Mouse (Mus musculus) kidney, postnatal 14 days (tissue): ENCODE measurements around the gene Tifab.
"Not testable (repeated sequence)": the region's sequence is repeated elsewhere in the genome, so short reads cannot be mapped to it uniquely, and the experiment has no call there.

Experiments
- DNase-seq: peaks from one replicate; pipeline ENCODE4 v3.0.0; 2022; ENCODE audit warnings: mixed read lengths

Gene Tifab

DNA sequence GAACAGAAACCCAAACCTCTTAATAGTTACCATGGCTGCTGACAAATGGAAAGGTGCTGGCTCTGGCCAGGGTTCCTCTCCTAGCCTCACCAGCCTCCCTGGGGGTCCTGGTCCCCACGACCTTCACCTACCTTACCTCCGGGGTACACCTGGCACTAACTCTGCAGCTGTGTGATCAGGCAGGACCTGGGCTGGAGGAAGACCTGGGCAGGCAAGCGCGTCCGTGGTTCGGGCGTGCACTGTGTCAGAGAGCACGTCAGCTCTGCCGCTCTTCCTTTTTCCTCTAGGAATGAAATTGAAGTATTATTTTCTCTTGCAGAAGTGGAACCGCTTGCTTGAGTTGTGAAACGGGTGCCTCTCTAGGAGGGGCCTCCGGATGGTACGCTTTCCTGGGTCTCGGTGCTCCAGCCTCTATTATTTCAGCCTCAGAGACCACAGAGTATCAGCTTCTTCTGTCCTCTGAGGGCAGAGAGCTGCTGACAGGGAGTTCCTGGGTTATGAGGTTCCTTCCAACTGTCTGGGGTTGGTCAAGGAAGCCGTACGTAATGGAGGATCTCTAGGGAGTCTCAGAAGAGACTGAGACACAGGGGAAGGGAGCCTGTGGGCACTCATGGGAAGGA lies at the start of gene Tifab:
Gene Tifab (minus strand): TSS at position 470 of the 620 bp plus-strand sequence.
- DNase-seq = no peak

DNA sequence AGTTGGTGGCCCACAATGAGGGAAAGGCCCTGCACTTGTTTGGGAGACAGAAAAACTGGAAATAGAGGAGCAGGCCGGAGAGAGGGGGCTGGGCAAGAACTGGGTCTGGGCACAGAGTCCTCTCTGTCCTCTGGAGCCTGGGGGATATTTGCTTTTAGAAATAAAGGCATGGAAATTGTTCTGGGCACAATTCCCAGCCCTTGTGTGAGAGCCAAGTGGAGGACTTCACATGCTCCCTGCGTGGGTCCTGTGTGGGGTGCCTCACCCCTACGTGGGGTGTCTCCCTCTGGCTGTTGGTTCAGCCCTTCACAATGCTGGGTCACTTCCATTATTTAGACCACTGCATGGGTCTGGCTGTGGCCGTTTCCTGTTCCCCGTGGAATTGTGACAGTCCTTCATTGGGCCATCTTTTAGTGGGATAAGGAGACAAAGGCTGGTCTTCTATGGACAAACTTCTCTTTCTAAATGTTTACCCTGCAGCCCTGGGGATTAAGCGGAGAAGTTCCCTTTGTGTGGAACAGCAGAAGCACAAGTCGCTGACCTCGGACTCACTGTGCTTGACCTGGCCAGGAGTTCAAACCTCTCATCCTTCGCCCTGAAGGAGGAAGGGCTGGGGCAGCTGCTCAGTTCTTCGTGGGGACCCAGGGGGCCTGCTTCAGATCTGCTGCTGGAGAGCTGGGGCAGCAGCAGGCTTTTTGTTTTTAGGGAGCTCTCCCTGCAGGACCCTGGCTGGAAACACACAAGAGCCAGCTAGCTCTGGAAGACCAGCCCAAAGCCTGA lies 47.7 kb upstream of the Tifab start:
- DNase-seq = peak; percentile 7

- no peak for DNase-seq
Measured at GRCm38 (mm10) chr13:56223625-56224024, 44.9 kb upstream of the Tifab start.

- DNase-seq = no peak
Measured at GRCm38 (mm10) chr13:56222849-56223246, 44.2 kb upstream of the Tifab start.

DNA sequence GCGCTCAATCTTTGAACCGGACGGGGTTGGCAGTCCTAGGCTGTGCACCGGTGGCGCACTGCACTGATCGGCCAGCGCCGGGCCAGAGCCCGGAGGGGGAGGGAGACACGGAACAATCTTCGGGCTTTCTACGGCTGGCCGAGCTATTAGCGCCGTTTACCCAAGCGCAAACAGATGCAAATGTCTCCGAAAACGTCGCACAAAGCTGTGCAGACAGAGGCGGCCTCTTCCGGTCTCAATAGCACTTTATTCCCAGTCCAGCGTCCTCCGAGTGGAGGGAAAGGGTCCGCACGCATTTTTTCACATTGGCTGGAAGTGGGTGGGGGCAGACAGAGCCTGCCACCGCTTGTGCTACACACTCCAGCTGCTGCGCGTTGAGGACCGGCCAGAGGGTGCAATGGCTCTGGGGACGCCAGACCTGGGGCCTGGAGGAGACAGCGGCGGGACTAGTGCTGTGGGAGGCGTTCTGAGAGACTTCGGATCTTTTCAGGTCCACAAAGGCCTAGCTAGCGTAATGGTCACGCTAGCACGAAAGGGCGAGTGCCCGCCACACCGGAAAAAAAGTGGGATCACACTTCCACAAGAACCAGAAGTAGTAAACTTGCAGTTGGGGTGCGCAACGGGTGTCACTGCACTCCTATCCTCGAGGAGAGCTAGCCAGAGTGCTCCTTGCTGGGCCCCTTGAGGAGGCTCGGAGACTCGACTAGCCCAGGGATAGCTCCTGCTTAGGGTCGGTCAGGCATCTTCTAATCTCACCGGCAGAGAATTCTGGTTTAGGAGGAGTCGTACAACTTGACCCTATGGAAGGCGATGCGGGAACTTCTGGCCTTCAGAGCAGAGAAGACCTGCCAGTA lies 43.5 kb upstream of the Tifab start:
- peak; percentile 18 for DNase-seq

DNA sequence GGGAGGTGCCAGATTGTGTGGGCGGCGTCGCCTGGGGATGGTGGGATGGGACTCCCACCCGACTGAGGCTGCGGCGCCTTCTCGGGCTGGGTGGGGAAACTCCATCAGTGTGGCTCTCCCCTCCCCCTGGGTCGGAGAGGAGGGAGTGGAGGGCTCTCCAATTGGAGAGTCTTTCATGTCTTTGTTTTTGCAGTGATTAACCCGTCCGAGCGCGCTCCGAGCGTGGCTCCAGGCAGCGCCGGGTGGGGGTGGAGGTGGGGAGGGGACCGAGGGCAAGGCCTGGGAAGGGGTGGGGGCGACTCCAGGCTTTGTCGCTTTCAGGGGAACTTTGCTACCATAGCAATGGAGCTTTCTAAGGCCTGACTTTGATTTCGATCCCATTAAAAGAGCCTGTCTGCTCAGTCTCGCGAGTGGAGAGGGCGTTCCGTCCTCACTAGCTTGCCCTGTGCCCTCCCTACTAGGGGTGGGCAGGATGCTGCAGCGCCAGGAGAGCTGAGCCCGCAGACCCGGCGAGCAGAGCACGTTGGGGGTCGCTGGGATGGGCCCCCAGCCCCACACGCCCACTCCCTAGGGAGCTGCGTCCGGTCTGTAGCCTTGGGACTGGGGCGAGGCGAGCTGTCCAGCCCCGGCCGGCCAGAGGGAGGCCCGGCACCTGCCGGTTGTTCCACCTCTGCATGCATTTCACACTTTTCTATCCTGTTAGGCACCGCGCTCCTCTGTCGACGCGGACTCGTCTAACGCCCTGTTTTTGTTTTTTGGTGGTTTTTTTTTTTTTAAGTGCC lies 42.6 kb upstream of the Tifab start:
- peak; percentile 21 for DNase-seq

DNA sequence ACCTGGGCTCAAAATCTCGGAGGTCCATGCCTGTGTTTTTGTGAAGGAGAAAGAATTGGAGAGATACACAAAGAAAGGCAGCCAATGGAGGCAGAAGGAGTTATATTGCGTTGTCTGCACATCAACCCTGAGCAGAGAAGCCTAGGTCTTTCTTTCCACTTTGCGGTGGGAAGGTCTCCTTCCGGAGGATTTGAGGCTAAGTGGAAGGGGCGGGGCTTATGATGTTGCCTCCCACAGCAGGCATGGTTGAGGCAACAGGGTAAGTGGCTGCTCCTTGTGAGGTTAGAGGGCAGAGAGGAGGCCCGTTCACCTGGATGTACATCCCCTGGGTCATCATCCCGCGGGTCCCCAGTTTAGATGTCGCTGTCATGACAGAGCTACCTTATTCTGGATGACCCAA lies 40.6 kb upstream of the Tifab start:
- no peak for DNase-seq

- no peak for DNase-seq
Measured at GRCm38 (mm10) chr13:56216090-56216489, 37.4 kb upstream of the Tifab start.

GRCm38 (mm10) chr13:56214633-56215032 lies 35.9 kb upstream of the Tifab start:
- DNase-seq = no peak

DNA sequence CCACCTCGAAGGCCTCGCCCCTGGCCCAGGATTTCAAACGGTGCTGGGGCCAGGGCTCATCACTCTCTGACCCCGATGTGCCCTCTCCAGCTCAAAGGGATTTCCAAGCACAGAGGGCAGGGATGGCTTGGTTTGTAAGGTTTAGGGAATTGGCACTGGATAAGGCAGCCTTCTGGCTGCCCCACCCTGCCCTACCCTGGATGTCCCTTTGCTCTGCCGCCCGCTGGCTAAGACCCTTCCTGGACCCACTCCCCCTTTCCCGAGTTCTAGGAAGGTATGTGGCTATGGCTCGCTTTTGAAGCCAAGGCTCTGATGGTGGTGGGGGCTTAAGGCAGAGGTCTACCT lies 30.4 kb upstream of the Tifab start:
- DNase-seq = no peak

DNA sequence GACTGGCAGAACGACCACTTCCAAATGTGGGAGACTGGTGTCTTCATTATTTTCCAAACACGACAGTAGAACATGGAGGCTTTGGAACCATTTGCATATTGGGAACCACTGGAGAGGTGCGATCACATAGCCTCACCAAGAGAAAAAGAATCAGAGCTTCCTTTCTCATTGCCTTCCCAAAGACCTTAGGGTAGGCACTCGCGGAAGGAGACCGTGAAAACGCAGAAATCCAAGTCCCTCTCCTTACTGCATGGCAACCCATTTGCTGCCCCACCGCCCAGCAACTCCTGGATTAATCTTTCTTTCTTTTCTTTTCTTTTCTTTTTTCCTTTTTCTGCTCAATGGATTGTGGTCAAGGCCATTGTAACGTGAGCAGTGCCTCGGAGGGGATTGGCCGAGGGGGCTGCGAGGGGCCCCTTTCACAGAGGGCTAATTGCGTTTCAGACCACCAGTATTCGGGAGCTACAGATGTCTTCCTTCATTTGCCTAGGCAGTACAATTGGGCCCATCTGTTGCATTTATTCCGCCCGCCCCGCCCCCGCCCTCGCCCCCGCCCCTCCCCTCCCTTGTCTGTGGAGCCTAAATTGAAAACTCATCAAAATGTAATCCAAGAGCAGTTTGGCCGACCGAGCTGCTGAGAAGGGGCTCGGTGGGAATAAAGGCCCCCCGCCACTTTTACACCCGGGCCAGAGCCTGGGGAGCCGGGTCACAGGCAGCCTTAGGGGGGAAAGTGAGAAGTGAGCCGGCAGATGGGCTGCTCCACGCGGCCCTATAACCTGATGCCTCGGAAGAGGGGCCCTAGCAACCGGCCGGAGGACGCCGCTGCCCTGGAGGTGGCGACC lies 29.8 kb upstream of the Tifab start:
- DNase-seq = no peak

- no peak for DNase-seq
Measured at GRCm38 (mm10) chr13:56199506-56199905, 20.8 kb upstream of the Tifab start.

DNA sequence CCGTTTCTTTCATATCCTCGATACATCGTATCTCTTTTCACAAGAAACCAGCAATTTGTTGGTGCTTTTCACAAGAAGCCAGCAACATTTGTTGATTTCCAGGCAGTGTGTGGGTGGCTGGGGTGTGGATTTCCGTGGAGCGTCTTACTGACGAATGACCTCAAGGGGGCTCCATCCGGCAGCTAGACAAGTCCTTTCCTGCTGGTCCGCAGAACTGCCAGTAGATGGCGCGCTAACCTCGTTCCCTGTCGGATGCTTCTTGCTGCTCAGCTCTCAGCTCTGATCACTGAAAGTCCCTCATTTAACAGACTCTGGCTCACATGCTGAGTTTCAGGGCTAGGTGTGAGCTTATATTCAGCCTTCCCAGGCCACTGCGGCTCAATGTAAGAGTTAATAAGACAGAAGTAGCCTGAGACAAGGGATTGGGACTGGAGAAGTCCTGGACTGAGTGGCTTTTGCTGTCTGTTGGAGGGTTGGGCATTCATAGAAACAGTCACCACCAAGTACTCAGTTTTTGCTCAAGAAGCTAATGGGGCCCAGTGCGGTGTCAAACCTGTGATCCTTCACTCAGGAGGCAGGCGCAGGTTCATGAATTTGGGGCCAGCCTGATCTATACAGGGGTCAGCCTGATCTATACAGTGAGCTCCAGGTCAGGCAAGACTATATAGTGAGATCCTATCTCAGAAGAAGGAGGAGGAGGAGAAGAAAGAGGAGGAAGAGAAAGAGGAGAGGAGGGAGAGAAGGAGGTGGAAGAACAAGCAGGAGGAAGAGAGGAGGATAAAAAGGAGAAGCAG lies 19.0 kb upstream of the Tifab start:
- peak; percentile 88 for DNase-seq

DNA sequence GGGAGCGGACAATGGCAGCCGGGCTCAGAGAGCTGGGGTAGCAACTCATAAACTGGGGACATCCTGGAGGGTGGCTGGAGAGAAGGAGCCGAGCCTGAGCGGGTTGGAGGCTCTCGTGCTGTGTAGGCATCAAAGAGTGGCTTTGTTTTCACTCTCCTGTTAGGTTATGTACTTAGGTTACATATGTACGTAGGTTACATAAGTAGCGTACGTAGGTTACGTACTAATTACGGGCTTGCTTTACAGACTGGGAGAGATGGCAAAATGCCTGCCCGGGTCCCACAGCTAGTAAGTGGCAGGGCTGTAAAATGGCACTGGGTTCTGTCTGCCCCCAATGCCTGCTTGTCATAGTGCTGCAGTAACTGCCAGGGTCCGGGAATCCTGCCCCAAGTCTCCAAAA lies 18.3 kb upstream of the Tifab start:
- DNase-seq = no peak

GRCm38 (mm10) chr13:56195824-56196223 lies 17.1 kb upstream of the Tifab start:
- not testable (repeated sequence) for DNase-seq

DNA sequence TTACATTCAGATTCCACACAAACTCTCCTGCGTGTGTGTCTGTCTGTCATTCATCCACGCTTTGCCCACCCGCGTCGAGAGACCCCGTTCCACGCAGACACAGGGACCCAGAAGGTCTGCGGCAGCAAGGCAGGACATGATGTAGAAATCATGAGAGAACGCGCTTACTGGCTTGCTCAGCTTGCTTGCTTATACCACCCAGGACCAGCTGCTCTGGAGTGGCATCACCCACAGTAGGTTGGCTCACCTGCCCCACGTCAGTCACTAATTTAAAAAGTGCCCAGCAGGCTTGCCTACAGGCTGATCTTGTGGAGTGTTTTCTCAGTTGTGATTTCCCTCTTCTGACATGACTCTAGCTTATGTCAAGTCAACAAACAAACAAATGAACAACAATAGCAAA lies 15.5 kb upstream of the Tifab start:
- not testable (repeated sequence) for DNase-seq

DNA sequence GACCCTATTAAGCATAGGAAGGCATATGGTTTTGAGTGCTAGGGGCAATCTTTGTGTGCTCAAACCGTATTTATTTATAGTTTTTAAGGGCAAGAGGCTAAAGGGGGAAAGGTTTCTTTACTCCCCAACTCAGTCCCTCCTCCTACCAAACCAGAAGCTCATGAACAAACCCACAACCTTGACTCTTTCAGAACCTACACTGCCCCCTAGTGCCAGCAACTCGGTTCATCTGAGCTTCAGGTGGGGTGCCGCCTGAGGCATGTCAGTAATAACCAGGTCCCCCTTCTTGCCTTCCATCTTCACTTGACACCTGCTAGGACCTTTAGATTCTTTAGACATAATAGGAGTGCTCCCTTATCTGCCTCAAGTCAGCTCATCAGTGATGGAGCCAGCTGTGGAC lies 12.5 kb upstream of the Tifab start:
- DNase-seq = peak; percentile 32

DNA sequence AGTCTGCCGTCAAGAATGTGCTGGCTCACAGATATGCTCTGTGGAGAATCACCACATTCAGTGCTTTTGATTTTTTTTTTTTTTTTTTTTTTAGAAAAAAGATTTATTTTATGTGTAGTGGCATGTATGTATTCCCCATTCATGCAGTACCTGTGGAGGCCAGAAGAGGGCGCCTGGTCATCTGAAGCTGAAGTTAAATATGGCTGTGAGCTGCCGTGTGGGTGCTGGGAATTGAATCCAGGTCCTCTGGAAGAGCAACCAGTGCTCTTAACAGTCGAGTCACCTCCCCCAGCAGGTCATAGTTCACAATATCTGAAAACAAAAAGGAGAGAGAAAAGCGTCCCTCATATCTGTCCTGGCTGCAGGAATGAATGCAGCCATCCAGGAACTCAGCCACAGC lies 11.0 kb upstream of the Tifab start:
- no peak for DNase-seq

- DNase-seq = no peak
Measured at GRCm38 (mm10) chr13:56183687-56184086, 5.0 kb upstream of the Tifab start.

DNA sequence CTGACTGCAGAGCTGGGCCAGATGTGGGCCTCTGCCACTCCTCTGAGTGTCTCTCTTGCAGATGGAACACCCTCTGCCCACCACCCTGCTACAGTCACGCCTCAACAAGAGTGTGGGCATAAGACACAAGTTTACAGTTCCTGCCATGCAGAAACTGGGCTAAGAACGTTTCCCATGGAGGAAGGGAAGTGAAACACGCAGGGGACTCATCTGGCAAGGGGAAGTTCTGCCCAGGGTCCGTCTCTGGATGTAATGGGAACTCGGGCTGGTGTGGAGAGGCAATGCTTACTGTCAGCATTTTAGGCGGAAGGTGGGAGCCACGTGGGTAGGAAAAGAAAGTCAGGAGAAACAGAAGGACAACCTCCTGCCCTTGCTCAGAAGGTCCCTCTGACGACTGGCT lies 2.7 kb upstream of the Tifab start:
- DNase-seq = no peak

- no peak for DNase-seq
Measured at GRCm38 (mm10) chr13:56176310-56176709, 2.4 kb downstream of the Tifab start.
